Mouse (Mus musculus): ENCODE results near the gene E430018J23Rik. TPM values are rescaled to one million over a fixed set of nuclear protein-coding genes. Genes with fewer than 3 reads are reported as not detected.
"Not testable (repeated sequence)": the region's sequence is repeated elsewhere in the genome, so short reads cannot be mapped to it uniquely, and the experiment has no call there.

The E430018J23Rik gene
- total RNA-seq, 1 experiment from 2014 or later, result 7.4 TPM

GRCm38 (mm10) chr7:127388201-127388600 lies 5.2 kb downstream of the E430018J23Rik start:
- ATAC-seq (replicated peaks in 1 of 2; ENCODE audit: insufficient read depth in 1 of 2, low FRiP score in 2 of 2, low TSS enrichment in 1 of 2, low read depth in 1 of 2, poor library complexity in 2 of 2, severe bottlenecking in 2 of 2), result not testable (repeated sequence)

DNA sequence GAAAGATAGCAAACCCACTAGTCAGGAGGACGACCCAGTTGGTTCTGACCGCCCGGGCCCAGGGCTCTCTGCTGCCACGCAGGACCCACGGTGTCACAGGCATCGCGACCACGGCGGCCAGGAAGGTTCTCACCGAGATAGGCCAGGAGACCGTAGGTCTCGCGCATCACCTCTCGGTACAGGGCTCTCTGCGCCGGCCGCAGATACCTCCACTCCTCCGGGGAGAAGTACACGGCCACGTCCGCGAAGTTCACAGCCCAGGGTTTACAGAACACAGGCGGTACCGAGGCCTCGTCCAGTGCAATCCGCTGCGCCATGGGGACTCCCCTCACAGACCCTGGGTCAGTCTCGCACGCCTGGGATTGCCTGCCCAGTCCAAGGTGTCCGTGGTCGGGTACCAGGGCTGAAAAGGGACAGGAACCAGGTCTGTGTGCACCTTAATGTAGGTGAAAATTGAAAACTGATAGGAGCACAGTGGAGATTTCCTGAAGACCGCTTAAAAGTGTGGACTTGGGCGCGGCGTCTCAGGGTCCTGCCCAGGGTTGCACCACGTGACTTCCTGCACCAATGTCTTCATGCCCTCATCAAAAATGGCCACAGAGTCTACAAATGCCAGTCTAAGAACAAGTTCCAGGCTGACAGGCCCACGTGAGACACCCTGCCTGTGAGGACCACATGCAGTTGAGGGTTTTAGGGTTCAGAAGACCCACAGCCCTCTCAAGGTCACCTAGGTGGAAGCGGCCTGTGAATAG lies 6.6 kb downstream of the E430018J23Rik start, which contains the start of gene 9130019O22Rik:
Gene 9130019O22Rik, minus strand, starts transcription at position 526 of the 752 bp plus-strand sequence.
- ATAC-seq (replicated peaks in 1 of 2; ENCODE audit: insufficient read depth in 1 of 2, low FRiP score in 2 of 2, low TSS enrichment in 1 of 2, low read depth in 1 of 2, poor library complexity in 2 of 2, severe bottlenecking in 2 of 2), result peak; percentile 89 to 91

DNA sequence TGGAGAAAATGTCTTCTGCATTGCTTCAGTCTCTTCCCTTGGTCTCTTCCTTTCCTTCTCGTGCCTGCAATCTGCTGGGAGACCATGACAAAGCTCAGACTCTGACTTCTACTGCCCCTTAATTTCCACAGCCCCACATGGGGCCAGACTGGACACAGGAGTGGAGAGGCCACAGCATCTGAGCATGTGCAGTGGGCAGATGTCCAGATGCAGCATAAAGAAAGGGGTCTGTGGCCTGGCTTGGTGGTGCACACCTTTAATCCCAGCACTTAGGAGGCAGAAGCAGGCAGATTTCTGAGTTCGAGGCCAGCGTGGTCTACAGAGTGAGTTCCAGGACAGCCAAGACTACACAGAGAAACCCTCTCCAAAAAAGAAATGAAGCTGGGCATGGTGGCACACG lies 7.9 kb downstream of the E430018J23Rik start:
- not testable (repeated sequence) for ATAC-seq (replicated peaks in 1 of 2; ENCODE audit: insufficient read depth in 1 of 2, low FRiP score in 2 of 2, low TSS enrichment in 1 of 2, low read depth in 1 of 2, poor library complexity in 2 of 2, severe bottlenecking in 2 of 2)

DNA sequence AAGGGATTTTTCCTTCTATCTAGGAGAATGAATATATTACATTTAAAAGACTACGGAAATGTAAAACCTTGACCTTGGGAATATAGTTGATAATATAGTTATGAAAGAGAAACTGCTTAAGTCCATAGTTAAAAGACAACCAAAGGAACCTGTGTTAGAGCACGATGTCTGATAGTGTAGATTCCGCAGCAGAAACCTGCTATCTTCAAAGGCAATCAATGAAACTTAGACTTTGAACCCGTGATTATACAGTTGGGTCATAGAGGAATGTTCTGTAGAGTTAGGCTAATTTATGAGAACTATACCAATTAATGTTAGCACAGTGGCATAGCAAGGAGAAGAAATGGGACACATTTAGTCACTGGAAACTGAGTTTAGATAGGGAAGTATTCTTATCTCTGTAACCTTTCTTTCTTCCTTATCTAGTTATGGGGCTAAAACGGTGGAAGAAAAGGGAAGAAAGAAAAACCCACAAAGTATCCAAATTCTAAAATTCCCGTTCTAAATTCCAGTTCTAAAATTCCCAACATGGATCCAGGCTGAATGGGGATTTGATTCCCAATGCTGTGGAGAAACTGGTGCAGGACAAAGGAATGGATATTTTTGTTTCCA lies 15.0 kb downstream of the E430018J23Rik start:
- no peak for ATAC-seq (replicated peaks in 1 of 2; ENCODE audit: insufficient read depth in 1 of 2, low FRiP score in 2 of 2, low TSS enrichment in 1 of 2, low read depth in 1 of 2, poor library complexity in 2 of 2, severe bottlenecking in 2 of 2)

DNA sequence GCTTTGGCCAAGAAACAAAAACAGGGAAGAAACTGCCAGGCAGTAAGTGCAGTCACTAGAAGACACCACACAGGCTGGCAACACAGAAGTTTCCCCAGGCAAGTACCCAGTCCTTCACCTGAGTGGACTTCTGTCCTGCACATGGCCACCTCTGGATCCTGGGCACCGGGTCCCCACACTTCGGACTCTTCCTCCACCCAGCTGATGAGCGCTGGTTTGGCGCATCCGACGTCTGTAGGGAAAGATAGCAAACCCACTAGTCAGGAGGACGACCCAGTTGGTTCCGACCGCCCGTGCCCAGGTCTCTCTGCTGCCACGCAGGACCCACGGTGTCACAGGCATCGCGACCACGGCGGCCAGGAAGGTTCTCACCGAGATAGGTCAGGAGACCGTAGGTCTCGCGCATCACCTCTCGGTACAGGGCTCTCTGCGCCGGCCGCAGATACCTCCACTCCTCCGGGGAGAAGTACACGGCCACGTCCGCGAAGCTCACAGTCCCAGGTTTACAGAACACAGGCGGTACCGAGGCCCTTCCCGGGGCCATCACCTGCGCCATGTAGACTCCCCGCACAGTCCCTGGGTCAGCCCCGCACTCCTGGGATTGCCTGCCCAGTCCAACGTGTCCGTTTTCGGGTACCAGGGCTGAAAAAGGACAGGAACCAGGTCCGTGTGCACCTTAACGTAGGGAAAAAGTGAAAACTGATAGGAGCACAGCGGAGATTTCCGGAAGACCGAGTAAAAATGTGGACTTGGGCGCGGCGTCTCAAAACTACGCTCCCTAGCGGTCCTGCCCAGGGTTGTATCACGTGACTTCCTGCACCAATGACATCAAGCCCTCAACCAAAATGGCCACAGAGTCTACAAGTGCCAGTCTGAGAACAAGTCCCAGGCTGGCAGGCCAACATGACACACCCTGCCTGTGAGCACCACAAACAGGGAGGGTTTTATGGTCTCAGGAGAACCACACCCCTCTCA lies 17.9 kb downstream of the E430018J23Rik start, which contains the start of gene Zfp747:
Gene Zfp747, minus strand, starts transcription at position 780 of the 975 bp plus-strand sequence.
- ATAC-seq (replicated peaks in 1 of 2; ENCODE audit: insufficient read depth in 1 of 2, low FRiP score in 2 of 2, low TSS enrichment in 1 of 2, low read depth in 1 of 2, poor library complexity in 2 of 2, severe bottlenecking in 2 of 2), result peak; percentile 95 to 96

- ATAC-seq (replicated peaks in 1 of 2; ENCODE audit: insufficient read depth in 1 of 2, low FRiP score in 2 of 2, low TSS enrichment in 1 of 2, low read depth in 1 of 2, poor library complexity in 2 of 2, severe bottlenecking in 2 of 2), result not testable (repeated sequence)
Measured at GRCm38 (mm10) chr7:127371870-127372269, 21.6 kb downstream of the E430018J23Rik start.

DNA sequence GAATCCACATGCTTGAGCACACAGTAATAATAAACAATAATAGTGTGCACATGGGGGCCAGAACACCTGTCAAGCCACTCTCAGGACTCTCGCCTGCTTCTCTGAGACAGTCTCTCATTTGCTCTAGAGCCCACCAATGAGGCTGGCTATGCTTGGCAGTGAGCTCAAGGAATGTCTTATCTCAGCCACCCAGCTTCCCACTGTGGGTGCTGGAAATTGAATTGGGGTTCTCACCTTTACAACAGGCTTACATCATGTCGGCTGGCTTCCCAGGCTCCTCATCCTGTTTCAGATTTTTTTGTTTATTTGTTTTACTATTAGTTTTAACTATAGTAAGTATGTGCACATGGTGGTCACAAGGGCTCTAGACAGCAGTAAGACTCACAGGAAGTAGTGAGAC lies 22.2 kb downstream of the E430018J23Rik start:
- no peak for ATAC-seq (replicated peaks in 1 of 2; ENCODE audit: insufficient read depth in 1 of 2, low FRiP score in 2 of 2, low TSS enrichment in 1 of 2, low read depth in 1 of 2, poor library complexity in 2 of 2, severe bottlenecking in 2 of 2)

GRCm38 (mm10) chr7:127366249-127366648 lies 27.2 kb downstream of the E430018J23Rik start:
- no peak for ATAC-seq (replicated peaks in 1 of 2; ENCODE audit: insufficient read depth in 1 of 2, low FRiP score in 2 of 2, low TSS enrichment in 1 of 2, low read depth in 1 of 2, poor library complexity in 2 of 2, severe bottlenecking in 2 of 2)

DNA sequence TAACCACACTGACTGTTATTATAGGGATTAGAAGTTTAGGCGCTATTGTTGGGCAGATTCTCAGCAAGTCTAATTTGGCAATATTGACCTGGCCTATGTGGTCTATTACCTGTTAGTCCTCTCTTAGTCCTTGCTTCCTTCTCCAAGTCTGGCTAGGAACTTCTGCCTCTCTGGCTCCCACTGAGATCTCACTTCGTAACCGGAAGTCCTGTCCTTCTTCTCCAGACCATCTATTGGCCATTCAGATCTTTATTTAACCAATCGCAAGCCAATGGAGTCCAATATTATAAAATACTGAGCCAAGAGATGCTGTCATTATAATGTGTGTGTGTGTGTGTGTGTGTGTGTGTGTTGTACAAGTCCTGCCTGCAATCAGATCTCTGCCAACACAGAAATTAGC lies 29.3 kb downstream of the E430018J23Rik start:
- ATAC-seq (replicated peaks in 1 of 2; ENCODE audit: insufficient read depth in 1 of 2, low FRiP score in 2 of 2, low TSS enrichment in 1 of 2, low read depth in 1 of 2, poor library complexity in 2 of 2, severe bottlenecking in 2 of 2), result no peak

- peak in 1 of 2 experiments; percentile 48; a peak in 2 of 4 replicates for ATAC-seq (replicated peaks in 1 of 2; ENCODE audit: insufficient read depth in 1 of 2, low FRiP score in 2 of 2, low TSS enrichment in 1 of 2, low read depth in 1 of 2, poor library complexity in 2 of 2, severe bottlenecking in 2 of 2)
Measured at GRCm38 (mm10) chr7:127363475-127363921, 29.9 kb downstream of the E430018J23Rik start.

- peak; percentile 42 to 70; a peak in 2 of 4 replicates for ATAC-seq (replicated peaks in 1 of 2; ENCODE audit: insufficient read depth in 1 of 2, low FRiP score in 2 of 2, low TSS enrichment in 1 of 2, low read depth in 1 of 2, poor library complexity in 2 of 2, severe bottlenecking in 2 of 2)
Measured at GRCm38 (mm10) chr7:127362418-127362817, 31.0 kb downstream of the E430018J23Rik start.

- no peak for ATAC-seq (replicated peaks in 1 of 2; ENCODE audit: insufficient read depth in 1 of 2, low FRiP score in 2 of 2, low TSS enrichment in 1 of 2, low read depth in 1 of 2, poor library complexity in 2 of 2, severe bottlenecking in 2 of 2)
Measured at GRCm38 (mm10) chr7:127361449-127361848, 32.0 kb downstream of the E430018J23Rik start.

DNA sequence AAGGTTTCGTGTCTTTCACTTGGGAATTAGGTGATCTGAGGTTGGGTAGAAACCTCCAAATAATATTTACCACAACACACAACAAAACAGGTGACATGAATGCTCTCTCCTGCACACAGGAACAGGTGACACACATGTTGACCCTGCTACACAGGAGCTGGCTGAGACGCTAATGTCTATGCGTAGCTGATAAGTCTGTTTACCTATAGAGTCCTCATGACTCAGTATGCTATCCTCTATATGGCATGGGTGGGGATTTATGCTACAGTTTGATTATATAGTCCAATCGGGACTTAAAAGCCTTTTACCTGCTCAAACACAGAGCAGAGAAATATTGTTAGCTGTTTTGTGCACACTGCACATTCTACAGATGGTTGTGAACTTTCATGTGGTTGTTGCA lies 33.2 kb downstream of the E430018J23Rik start:
- ATAC-seq (replicated peaks in 1 of 2; ENCODE audit: insufficient read depth in 1 of 2, low FRiP score in 2 of 2, low TSS enrichment in 1 of 2, low read depth in 1 of 2, poor library complexity in 2 of 2, severe bottlenecking in 2 of 2), result no peak

DNA sequence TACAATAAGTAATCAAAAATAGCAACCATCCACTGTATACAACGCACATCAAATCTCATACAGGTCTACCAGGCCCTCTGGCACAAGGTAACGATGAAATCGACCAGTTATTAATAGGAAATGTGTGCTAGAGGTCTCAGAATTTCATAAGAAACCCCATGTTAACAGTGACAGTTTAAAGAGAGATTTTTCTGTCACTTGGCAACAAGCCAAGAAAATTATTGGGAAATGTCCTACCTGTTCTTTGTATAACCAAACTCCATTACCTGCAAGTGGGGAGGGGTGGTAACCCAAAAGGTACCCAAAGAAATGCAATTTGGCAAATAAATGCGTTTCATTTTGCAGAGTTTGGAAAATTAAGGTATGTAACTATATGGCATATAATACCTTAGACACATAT lies 35.0 kb downstream of the E430018J23Rik start:
- no peak for ATAC-seq (replicated peaks in 1 of 2; ENCODE audit: insufficient read depth in 1 of 2, low FRiP score in 2 of 2, low TSS enrichment in 1 of 2, low read depth in 1 of 2, poor library complexity in 2 of 2, severe bottlenecking in 2 of 2)

GRCm38 (mm10) chr7:127357871-127358270 lies 35.6 kb downstream of the E430018J23Rik start:
- no peak for ATAC-seq (replicated peaks in 1 of 2; ENCODE audit: insufficient read depth in 1 of 2, low FRiP score in 2 of 2, low TSS enrichment in 1 of 2, low read depth in 1 of 2, poor library complexity in 2 of 2, severe bottlenecking in 2 of 2)

DNA sequence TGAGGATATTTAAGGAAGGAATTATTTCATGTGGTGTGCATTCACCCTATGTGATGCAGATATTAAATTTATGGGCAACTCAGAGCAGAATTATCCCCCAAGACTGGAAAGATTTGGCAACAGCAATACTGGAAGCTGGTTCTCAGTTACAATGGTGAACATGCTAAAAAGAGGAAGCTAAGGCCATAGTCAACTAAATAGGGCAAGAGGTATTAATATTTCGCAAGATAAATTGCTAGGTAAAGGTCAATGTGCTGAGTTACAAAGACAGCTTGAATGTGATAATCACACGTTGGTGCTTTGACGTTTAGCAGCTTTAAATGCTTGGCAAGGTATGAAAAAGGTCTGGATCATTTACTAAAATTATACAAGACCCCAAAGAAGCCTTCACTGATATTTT lies 37.6 kb downstream of the E430018J23Rik start:
- ATAC-seq (replicated peaks in 1 of 2; ENCODE audit: insufficient read depth in 1 of 2, low FRiP score in 2 of 2, low TSS enrichment in 1 of 2, low read depth in 1 of 2, poor library complexity in 2 of 2, severe bottlenecking in 2 of 2), result no peak

- no peak for ATAC-seq (replicated peaks in 1 of 2; ENCODE audit: insufficient read depth in 1 of 2, low FRiP score in 2 of 2, low TSS enrichment in 1 of 2, low read depth in 1 of 2, poor library complexity in 2 of 2, severe bottlenecking in 2 of 2)
Measured at GRCm38 (mm10) chr7:127351230-127352004, 42.0 kb downstream of the E430018J23Rik start.
